Mouse (Mus musculus): ENCODE results near the gene Glb1. TPM values are rescaled to one million over a fixed set of nuclear protein-coding genes. Genes with fewer than 3 reads are reported as not detected.

Gene Glb1
- polyA plus RNA-seq, 1 experiment from 2014 or later = 26.4 TPM

GRCm38 (mm10) chr9:114487481-114488258 lies 86.8 kb downstream of the Glb1 start:
- 76% methylated on average over 23 of the region's 23 CpGs for WGBS

DNA sequence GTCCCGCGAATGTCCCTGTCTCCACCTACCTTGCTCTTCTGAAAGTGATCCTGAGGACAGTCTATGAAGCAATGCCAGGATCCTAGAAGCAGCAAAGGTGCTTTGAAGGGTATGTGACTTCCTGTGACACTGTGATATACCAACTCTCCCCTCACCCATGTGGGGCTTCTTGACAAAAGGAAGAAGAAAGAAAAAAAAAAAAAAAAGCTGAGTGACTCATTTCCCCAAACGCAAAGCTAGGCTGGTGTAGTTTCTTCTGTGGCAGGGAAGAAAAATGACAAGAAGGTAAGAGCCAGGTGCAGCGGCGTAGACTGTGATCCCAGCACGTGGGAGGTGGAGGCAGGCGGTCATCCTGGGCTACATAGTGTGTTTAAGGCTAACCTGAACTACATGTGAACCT lies 95.6 kb downstream of the Glb1 start:
- H3K27me3 ChIP-seq (replicated peaks; ENCODE audit: control insufficient read depth, insufficient read depth, low read length) = no peaks in the 10 kb centered on the region

More at GRCm38 (mm10) chr9:114487481-114488258, 86.8 kb downstream of the Glb1 start:
- Histone ChIP-seq H3K4me3 (ENCODE audit: low read depth, low read length) (no peak overlapping the region), H3K9me3 (ENCODE audit: control insufficient read depth, low read length) (no peaks in the 10 kb centered on the region), H3K36me3 (ENCODE audit: control insufficient read depth, insufficient read depth, low read length) (no peaks in the 10 kb centered on the region), H3K27me3 (replicated peaks; ENCODE audit: control insufficient read depth, insufficient read depth, low read length) (no peaks in the 10 kb centered on the region), H3K4me2 (no peak overlapping the region), H3K9ac (ENCODE audit: low read depth, low read length) (no peak overlapping the region), H3K4me1 (replicated peaks; ENCODE audit: control insufficient read depth, insufficient read depth, low read length) (no peaks in the 10 kb centered on the region), H3K27ac (ENCODE audit: low read depth, low read length) (no peak overlapping the region)
- ATAC-seq (replicated peaks; ENCODE audit: low FRiP score) = no peak
- DNase-seq (ENCODE audit: low spot score) = no peak

GRCm38 (mm10) chr9:114498218-114498617 lies 97.3 kb downstream of the Glb1 start:
- H3K4me2 ChIP-seq = no peak overlapping the region
- peaks cover 16% of the 10 kb centered on the region for H3K4me1 ChIP-seq (replicated peaks; ENCODE audit: control insufficient read depth, insufficient read depth, low read length)
- no peaks in the 10 kb centered on the region for H3K36me3 ChIP-seq (ENCODE audit: control insufficient read depth, insufficient read depth, low read length)
- no peak overlapping the region for H3K9ac ChIP-seq (ENCODE audit: low read depth, low read length)
- H3K27me3 ChIP-seq (replicated peaks; ENCODE audit: control insufficient read depth, insufficient read depth, low read length) = no peaks in the 10 kb centered on the region
- ATAC-seq (replicated peaks; ENCODE audit: low FRiP score) (peak; percentile 60; the same call in 1 of the 2 replicates), DNase-seq (ENCODE audit: low spot score) (peak; percentile 89)
- H3K27ac ChIP-seq (ENCODE audit: low read depth, low read length) = no peak overlapping the region
- H3K9me3 ChIP-seq (ENCODE audit: control insufficient read depth, low read length) = no peaks in the 10 kb centered on the region
- 7% methylated on average over 11 of the region's 11 CpGs for WGBS
- no peak overlapping the region for H3K4me3 ChIP-seq (ENCODE audit: low read depth, low read length)

More for the DNA sequence above, 95.6 kb downstream of the Glb1 start:
- Histone ChIP-seq H3K4me3 (ENCODE audit: low read depth, low read length) (no peak overlapping the region), H3K36me3 (ENCODE audit: control insufficient read depth, insufficient read depth, low read length) (no peaks in the 10 kb centered on the region), H3K4me2 (no peak overlapping the region), H3K9ac (ENCODE audit: low read depth, low read length) (no peak overlapping the region), H3K27ac (ENCODE audit: low read depth, low read length) (no peak overlapping the region), H3K4me1 (replicated peaks; ENCODE audit: control insufficient read depth, insufficient read depth, low read length) (peaks cover 4% of the 10 kb centered on the region; the same call in 1 of the 2 replicates), H3K9me3 (ENCODE audit: control insufficient read depth, low read length) (no peaks in the 10 kb centered on the region)
- ATAC-seq (replicated peaks; ENCODE audit: low FRiP score) (no peak), DNase-seq (ENCODE audit: low spot score) (no peak)
- 74% methylated on average over 7 of the region's 7 CpGs for WGBS

- ATAC-seq (replicated peaks; ENCODE audit: low FRiP score) = peak; percentile 52
- H3K4me2 ChIP-seq = no peak overlapping the region
- WGBS = 16% methylated on average over 15 of the region's 15 CpGs
Observed at GRCm38 (mm10) chr9:114499783-114500515, 99.1 kb downstream of the Glb1 start.

GRCm38 (mm10) chr9:114501111-114501510 lies 100.2 kb downstream of the Glb1 start:
- Histone ChIP-seq H3K4me2 (no peak overlapping the region), H3K9ac (ENCODE audit: low read depth, low read length) (no peak overlapping the region), H3K27me3 (replicated peaks; ENCODE audit: control insufficient read depth, insufficient read depth, low read length) (no peaks in the 10 kb centered on the region), H3K27ac (ENCODE audit: low read depth, low read length) (no peak overlapping the region), H3K36me3 (ENCODE audit: control insufficient read depth, insufficient read depth, low read length) (no peaks in the 10 kb centered on the region), H3K4me1 (replicated peaks; ENCODE audit: control insufficient read depth, insufficient read depth, low read length) (peaks cover 17% of the 10 kb centered on the region), H3K9me3 (ENCODE audit: control insufficient read depth, low read length) (no peaks in the 10 kb centered on the region), H3K4me3 (ENCODE audit: low read depth, low read length) (no peak overlapping the region)
- DNase-seq (ENCODE audit: low spot score) = no peak
- ATAC-seq (replicated peaks; ENCODE audit: low FRiP score) = 0 out of 2 replicates have a peak, but pooled peaks have one; percentile 9
- 49% methylated on average over 7 of the region's 7 CpGs for WGBS

More at GRCm38 (mm10) chr9:114499783-114500515, 99.1 kb downstream of the Glb1 start:
- peak; percentile 68 for DNase-seq (ENCODE audit: low spot score)
- Histone ChIP-seq H3K9me3 (ENCODE audit: control insufficient read depth, low read length) (no peaks in the 10 kb centered on the region), H3K27ac (ENCODE audit: low read depth, low read length) (no peak overlapping the region), H3K4me3 (ENCODE audit: low read depth, low read length) (no peak overlapping the region), H3K4me1 (replicated peaks; ENCODE audit: control insufficient read depth, insufficient read depth, low read length) (peaks cover 17% of the 10 kb centered on the region), H3K27me3 (replicated peaks; ENCODE audit: control insufficient read depth, insufficient read depth, low read length) (no peaks in the 10 kb centered on the region), H3K36me3 (ENCODE audit: control insufficient read depth, insufficient read depth, low read length) (no peaks in the 10 kb centered on the region), H3K9ac (ENCODE audit: low read depth, low read length) (no peak overlapping the region)

DNA sequence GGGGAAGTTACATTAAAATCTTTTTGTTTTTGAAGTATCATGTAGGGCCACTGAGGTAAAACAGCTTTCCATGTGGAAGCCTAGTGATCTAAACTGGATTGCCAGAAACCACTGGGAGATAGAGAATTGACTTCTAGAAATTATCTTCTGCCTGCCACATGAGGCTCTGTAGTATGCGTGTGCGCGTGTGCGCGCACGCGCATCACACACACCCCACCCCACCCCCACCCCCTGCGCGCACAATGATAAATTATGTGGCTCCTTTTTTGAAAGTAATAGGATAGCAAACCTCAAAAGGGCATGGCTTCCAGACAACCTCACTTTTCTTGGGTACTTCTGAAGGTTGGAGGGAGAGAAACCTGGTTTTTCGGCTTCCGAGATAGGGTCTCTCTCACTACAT lies 101.0 kb downstream of the Glb1 start:
- Histone ChIP-seq H3K4me1 (replicated peaks; ENCODE audit: control insufficient read depth, insufficient read depth, low read length) (peaks cover 17% of the 10 kb centered on the region), H3K9ac (ENCODE audit: low read depth, low read length) (no peak overlapping the region), H3K27ac (ENCODE audit: low read depth, low read length) (no peak overlapping the region), H3K27me3 (replicated peaks; ENCODE audit: control insufficient read depth, insufficient read depth, low read length) (no peaks in the 10 kb centered on the region), H3K36me3 (ENCODE audit: control insufficient read depth, insufficient read depth, low read length) (no peaks in the 10 kb centered on the region), H3K4me3 (ENCODE audit: low read depth, low read length) (no peak overlapping the region), H3K9me3 (ENCODE audit: control insufficient read depth, low read length) (no peaks in the 10 kb centered on the region), H3K4me2 (no peak overlapping the region)
- no peak for DNase-seq (ENCODE audit: low spot score)
- 79% methylated on average over 11 of the region's 11 CpGs for WGBS
- ATAC-seq (replicated peaks; ENCODE audit: low FRiP score) = no peak

GRCm38 (mm10) chr9:114502711-114503427 lies 102.0 kb downstream of the Glb1 start:
- Histone ChIP-seq H3K4me3 (ENCODE audit: low read depth, low read length) (no peak overlapping the region), H3K9ac (ENCODE audit: low read depth, low read length) (no peak overlapping the region), H3K9me3 (ENCODE audit: control insufficient read depth, low read length) (no peaks in the 10 kb centered on the region), H3K4me2 (peak overlapping the region; percentile 43), H3K36me3 (ENCODE audit: control insufficient read depth, insufficient read depth, low read length) (no peaks in the 10 kb centered on the region), H3K27ac (ENCODE audit: low read depth, low read length) (no peak overlapping the region; the same call in 1 of the 2 replicates), H3K27me3 (replicated peaks; ENCODE audit: control insufficient read depth, insufficient read depth, low read length) (no peaks in the 10 kb centered on the region), H3K4me1 (replicated peaks; ENCODE audit: control insufficient read depth, insufficient read depth, low read length) (peaks cover 17% of the 10 kb centered on the region)
- DNase-seq (ENCODE audit: low spot score) (no peak), ATAC-seq (replicated peaks; ENCODE audit: low FRiP score) (peak; percentile 52)
- WGBS = 25% methylated on average over 15 of the region's 15 CpGs

- Histone ChIP-seq H3K9me3 (ENCODE audit: control insufficient read depth, low read length) (no peaks in the 10 kb centered on the region), H3K27ac (ENCODE audit: low read depth, low read length) (no peak within 1 kb of the TSS), H3K4me1 (replicated peaks; ENCODE audit: control insufficient read depth, insufficient read depth, low read length) (peaks cover 17% of the 10 kb centered on the region), H3K9ac (ENCODE audit: low read depth, low read length) (no peak within 1 kb of the TSS), H3K4me2 (no peak within 1 kb of the TSS), H3K4me3 (ENCODE audit: low read depth, low read length) (no peak within 1 kb of the TSS), H3K36me3 (ENCODE audit: control insufficient read depth, insufficient read depth, low read length) (no peaks in the 10 kb centered on the region), H3K27me3 (replicated peaks; ENCODE audit: control insufficient read depth, insufficient read depth, low read length) (no peaks in the 10 kb centered on the region)
- DNase-seq (ENCODE audit: low spot score) = no peak
- no peak for ATAC-seq (replicated peaks; ENCODE audit: low FRiP score)
- WGBS = 88% methylated on average over 9 of the region's 9 CpGs
Observed at GRCm38 (mm10) chr9:114504816-114505215, 103.9 kb downstream of the Glb1 start, which contains the start of gene Ccr4. Gene Ccr4 (minus strand): TSS chr9:114504916.
